Mouse (Mus musculus): ENCODE data around the gene Sema4d. TPM values are rescaled to one million over a fixed set of nuclear protein-coding genes. Genes with fewer than 3 reads are reported as not detected.
A peak's percentile ranks its signal among the peaks of the same experiment; 100 is the strongest.
"Not testable (repeated sequence)": the region's sequence is repeated elsewhere in the genome, so short reads cannot be mapped to it uniquely, and the experiment has no call there.

Gene Sema4d
- total RNA-seq, 2 experiments from 2014 or later = 9.6 to 10.2 TPM

DNA sequence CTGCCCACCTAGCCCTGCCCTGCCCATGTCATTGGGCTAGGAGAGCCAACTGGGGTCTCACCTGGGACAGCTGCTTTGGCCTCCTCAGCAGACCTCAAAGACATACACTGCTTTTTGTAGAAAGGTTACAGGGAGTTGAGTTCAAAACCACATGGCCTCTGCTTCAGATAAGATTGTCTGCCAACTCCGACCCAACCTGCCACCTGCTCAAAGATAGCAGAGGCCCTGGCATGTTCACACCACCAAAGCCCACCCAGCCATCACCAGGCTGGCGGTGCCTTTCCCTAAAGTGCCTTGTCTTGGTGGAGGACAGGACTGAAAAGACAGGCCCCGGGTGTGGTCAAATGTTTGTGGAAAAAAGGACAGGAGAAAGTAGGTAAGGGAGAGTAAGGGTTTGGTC is 95.2 kb downstream of the Sema4d start:
- ATAC-seq (replicated peaks; ENCODE audit: low FRiP score, poor library complexity, severe bottlenecking) = no peak

GRCm38 (mm10) chr13:51697897-51698296 is 95.7 kb downstream of the Sema4d start:
- 0 out of 2 replicates have a peak, but pooled peaks have one; percentile 33 for ATAC-seq (replicated peaks; ENCODE audit: low FRiP score, poor library complexity, severe bottlenecking)

DNA sequence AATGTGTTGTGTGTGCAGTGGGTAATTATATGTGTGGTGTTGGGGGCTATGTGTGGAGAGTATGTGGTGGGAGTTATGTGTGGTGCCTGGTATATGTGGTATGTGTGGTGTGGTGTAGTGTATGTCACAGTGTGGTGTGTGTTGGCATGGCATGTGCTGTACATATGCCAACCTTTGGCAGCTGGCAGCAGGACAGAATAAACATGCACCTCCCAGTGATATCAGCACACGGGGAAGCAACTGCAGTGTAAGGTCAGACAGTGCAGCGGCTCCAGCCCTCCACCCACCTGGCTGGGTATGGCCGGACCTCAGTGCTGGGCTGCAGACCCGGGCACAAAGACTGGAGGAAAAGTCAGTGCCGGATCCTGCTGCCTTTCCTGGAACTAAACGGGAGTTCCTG is 96.1 kb downstream of the Sema4d start:
- 0 out of 2 replicates have a peak, but pooled peaks have one; percentile 11 for ATAC-seq (replicated peaks; ENCODE audit: low FRiP score, poor library complexity, severe bottlenecking)

DNA sequence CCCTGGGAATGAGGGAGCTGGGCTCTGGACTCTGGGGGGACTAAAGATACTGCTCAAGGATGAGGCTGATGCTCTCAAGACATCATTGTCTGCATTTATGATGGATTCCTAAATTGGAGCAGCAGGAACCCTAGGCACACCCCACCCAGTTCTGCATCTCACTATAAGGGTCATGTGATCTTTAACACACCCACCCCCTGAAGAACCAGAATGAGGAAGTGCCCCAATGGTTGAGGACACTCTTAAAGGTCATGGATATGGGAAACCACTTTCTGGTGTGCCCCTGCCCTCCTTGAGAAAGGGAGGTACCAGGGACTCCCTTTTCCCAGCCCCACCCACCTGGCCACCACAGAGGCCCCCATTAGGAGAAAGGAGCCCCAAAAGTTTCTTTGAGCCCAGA is 97.1 kb downstream of the Sema4d start:
- ATAC-seq (replicated peaks; ENCODE audit: low FRiP score, poor library complexity, severe bottlenecking) = no peak

DNA sequence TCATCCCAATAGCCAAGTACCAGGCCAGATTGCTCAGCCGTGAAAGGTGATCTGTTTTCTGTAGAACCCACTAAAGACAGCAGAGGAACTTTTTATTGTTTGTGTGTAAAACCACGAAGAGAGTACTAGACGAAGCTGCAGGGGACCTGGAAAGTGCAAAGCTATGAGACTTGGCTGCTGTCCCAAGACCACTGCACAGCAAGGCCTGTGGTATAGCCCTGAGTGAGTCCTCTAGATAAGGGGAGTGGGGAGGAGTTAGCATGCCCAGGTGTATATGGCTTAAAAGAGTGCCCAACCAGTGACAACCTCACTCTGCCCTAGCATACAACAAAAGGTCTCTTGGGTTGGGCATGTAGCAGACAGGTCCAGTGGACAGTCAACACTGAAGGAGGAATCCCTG is 104.9 kb downstream of the Sema4d start:
- ATAC-seq (replicated peaks; ENCODE audit: low FRiP score, poor library complexity, severe bottlenecking) = no peak

- ATAC-seq (replicated peaks; ENCODE audit: low FRiP score, poor library complexity, severe bottlenecking) = no peak
Observed at GRCm38 (mm10) chr13:51686966-51687365, 106.6 kb downstream of the Sema4d start.

DNA sequence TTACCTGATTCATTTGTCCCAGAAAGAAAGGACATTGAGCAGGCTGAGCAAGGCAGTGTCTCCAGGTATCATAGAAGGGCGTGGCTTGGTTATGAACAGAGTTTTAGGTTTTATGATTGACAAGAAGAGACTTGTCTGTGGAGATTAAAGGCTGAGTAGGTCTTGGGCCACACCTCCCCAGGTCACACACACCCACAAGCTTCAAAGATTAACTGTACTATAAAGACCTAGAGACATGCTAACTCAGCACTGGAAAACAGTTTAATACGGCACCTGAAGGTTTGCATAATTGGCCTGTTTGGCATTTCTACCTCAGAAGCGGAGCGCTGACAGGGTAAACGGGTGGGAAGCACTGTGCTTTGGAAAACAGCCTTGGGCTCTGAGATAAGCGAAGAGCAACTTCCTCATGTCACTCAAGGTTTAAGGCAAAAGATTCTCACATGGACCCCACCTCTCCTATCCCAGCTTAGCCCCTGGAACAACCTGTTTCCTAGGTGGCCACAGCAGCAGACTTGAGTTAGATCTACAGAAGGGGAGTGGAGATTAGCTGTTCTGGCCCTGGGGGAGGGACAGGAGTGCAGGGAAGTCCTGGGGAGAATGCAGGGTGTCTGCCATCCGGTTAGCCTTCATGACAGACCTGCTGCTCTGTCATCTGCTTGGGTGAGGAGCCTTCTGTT is 108.1 kb downstream of the Sema4d start:
- ATAC-seq (replicated peaks; ENCODE audit: low FRiP score, poor library complexity, severe bottlenecking) = no peak

DNA sequence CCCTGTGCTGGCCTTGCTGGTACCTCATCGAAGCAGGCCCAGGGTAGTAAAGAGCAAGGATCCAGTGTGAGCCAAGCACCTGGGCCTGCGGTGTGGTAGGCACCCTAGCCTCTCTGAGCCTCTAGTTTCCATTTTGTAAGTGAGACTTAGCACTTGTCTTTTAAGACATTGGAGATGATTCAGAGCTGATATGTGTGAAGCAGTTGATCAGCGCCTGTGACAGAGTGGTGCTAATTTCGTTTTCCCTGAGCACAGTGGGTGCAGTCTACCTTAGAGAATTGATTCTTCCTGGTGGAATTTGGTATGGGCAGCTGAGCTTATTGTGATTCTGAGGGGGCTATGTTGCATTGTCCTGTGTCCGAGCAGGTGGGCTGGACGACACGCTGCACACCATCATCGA is 111.9 kb downstream of the Sema4d start:
- ATAC-seq (replicated peaks; ENCODE audit: low FRiP score, poor library complexity, severe bottlenecking) = no peak

DNA sequence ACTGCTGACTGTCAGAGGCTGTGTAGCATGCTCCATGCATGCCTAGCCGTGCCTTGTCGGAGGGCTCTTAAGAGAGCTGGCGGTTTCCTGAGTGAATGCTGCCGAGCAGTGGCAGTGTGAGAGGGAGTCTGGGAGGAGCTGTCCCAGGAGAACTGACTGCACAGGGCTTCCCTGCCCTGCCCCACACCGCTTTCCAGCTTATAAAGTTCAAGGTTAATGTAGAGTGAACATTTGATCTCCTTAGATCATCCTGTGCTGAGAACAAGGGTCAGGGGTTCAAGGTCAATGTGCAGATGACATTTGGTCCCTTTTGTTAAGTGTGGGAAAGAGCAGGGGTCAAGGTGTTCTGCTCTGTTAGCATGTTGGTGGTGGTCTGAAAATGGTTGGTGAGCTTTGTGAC is 112.5 kb downstream of the Sema4d start:
- ATAC-seq (replicated peaks; ENCODE audit: low FRiP score, poor library complexity, severe bottlenecking) = no peak

DNA sequence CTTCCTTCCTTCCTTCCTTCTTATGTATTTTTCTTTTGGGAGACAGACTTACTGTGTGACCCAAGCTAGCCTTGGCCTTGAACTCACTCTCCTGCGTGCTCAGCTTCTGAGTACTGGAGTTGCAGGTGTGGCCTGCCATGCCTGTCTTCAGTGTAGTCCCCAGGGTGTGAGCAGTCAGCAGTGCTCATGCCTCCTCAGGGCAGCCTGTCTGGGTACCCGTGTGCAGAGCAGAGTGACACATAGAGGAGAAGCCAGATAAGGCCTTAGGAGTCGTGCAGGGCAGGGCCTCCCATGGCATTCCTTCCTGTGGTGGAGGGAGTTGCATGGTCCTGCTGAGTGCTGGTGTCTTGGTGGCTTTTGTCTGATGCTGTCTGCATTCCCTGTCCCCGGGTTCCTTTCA is 114.2 kb downstream of the Sema4d start:
- no peak for ATAC-seq (replicated peaks; ENCODE audit: low FRiP score, poor library complexity, severe bottlenecking)

GRCm38 (mm10) chr13:51678687-51679086 is 114.9 kb downstream of the Sema4d start:
- ATAC-seq (replicated peaks; ENCODE audit: low FRiP score, poor library complexity, severe bottlenecking) = no peak

GRCm38 (mm10) chr13:51677630-51678185 is 115.8 kb downstream of the Sema4d start:
- no peak for ATAC-seq (replicated peaks; ENCODE audit: low FRiP score, poor library complexity, severe bottlenecking)

DNA sequence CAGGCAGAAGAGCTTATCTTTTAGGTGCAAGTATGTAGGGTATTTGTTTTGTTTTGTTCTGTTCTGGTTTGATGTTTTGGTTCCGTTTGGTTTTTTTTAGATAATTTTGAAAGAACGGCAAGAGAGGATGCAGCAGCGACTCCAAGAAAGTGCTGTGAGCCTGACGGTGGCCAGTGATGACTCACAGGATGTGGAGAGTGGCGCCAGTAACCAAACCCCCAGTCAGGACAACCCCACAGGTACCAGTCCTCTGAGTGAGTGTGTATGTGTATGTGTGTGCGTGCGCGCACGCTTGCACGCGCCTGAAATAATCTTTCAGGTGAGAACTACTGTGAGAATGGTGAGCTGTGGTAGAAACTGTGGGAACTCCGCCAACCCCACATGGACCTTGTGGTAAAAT is 116.5 kb downstream of the Sema4d start:
- no peak for ATAC-seq (replicated peaks; ENCODE audit: low FRiP score, poor library complexity, severe bottlenecking)

DNA sequence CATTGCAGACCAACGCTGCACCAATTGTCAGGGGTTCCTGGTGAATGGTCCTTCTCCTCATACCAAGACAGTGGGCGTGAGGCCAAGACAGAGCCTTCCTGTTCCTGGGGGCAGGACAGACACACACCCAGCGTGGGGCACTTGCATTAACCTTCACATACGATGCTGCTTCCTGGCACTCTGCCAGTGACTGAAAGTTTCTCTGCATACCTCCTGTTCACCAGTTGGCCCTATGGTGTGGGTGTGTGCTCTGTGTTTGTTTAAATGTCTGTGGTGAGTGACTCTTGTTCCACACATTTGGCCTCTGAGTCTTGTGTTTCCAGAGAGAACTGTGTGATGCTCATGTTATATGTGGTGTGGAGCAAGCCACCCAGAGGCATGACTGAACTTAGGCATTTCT is 116.9 kb downstream of the Sema4d start:
- ATAC-seq (replicated peaks; ENCODE audit: low FRiP score, poor library complexity, severe bottlenecking) = no peak

- not testable (repeated sequence) for ATAC-seq (replicated peaks; ENCODE audit: low FRiP score, poor library complexity, severe bottlenecking)
Observed at GRCm38 (mm10) chr13:51668195-51668594, 125.4 kb downstream of the Sema4d start.

GRCm38 (mm10) chr13:51663561-51663960 is 130.0 kb downstream of the Sema4d start:
- no peak for ATAC-seq (replicated peaks; ENCODE audit: low FRiP score, poor library complexity, severe bottlenecking)

DNA sequence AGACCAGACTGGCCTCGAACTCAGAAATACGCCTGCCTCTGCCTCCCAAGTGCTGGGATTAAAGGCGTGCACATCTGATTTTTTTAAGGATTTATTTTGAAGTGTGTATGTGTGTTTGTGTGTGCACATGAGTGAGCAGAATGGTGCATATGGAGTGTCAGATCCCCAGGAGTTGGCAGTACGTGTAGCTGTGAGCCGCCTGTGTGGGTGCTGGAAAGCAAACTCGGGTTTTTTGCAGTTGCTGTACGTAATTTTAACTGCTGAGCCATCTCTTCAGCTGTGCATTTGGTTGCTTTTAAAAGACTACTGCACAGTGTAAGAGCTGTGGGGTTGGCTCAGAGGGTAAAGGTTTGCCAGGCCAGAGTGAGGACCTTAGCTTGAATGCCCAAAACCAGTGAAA is 134.0 kb downstream of the Sema4d start:
- no peak for ATAC-seq (replicated peaks; ENCODE audit: low FRiP score, poor library complexity, severe bottlenecking)

DNA sequence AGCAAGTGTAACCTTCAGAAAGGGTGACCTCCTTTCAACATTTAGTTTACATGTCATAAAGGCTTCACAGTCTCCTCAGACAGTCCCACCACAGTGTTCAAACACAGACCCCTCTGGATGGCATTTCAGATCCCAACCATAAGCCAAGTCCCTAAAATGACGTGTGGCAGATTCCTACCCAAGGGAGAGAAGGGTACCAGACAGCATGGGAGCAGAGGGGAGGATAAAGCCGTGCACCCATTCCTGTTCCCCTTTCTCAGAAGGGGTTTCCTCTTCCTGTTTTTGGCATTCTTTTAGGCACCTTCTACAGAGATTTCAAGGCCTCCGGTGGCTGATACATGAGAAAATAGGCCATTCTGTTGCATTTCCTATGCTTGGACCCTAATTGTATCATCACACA is 135.5 kb downstream of the Sema4d start:
- ATAC-seq (replicated peaks; ENCODE audit: low FRiP score, poor library complexity, severe bottlenecking) = no peak

GRCm38 (mm10) chr13:51656516-51657235 is 136.9 kb downstream of the Sema4d start:
- no peak for ATAC-seq (replicated peaks; ENCODE audit: low FRiP score, poor library complexity, severe bottlenecking)

DNA sequence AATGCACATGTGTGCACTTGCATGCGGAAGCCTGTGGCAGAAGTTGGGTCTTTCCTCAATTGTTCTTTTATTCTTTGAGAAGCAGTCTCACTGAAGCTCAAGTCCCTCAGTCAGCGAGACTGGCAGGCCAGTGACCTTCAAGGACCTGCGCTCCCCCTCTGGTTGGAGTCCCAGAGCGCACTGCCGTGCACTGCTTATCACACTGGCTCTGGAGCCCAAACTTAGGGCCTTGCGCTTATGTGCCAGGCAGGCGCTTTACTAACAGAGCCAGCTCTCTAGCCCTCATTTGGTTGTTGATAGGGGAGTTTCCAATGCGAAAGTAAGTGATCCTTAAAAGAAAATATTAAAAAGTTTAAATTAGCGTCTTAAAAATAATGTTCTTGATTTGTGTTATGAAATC is 139.6 kb downstream of the Sema4d start:
- no peak for ATAC-seq (replicated peaks; ENCODE audit: low FRiP score, poor library complexity, severe bottlenecking)

DNA sequence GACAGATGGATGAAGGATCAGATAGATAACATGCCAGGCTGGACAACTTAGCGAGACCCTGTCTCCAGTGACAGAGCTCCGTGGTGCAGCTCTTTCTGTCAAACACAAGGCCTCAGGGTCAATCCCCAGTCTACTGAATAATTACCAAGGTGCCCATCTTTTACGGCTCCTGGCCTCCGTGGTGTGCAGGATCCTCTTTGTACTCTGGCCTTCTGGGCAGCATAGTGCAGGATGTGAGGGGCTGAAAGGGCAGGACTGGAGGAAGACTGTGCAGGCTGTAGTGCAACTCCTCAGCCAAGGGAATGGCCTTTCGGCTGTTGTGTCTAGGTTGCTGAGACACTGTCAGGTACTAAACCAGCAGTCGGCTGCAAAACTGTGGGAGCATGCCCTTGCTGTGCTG is 140.4 kb downstream of the Sema4d start:
- ATAC-seq (replicated peaks; ENCODE audit: low FRiP score, poor library complexity, severe bottlenecking) = no peak

Data from erythroid progenitor cell, adult 5-6 weeks (primary cell).